Mouse (Mus musculus): ENCODE data around the gene Bmx. TPM values are rescaled to one million over a fixed set of nuclear protein-coding genes. Genes with fewer than 3 reads are reported as not detected.

Gene Bmx
- 1 to 10 TPM in 2 of 4 experiments, under 1 TPM in 2; 0.80 to 1.8 (median 1.1) TPM for total RNA-seq (2022)

- DNase-seq (ENCODE audit: low spot score in 2 of 2): no peak
Observed at GRCm38 (mm10) chrX:164258057-164258456, at the start of gene Bmx. Gene Bmx, minus strand, starts transcription at chrX:164258193.

GRCm38 (mm10) chrX:164306250-164306649 lies 48.3 kb upstream of the Bmx start:
- DNase-seq (ENCODE audit: low spot score in 2 of 2): no peak

GRCm38 (mm10) chrX:164291147-164291546 lies 33.2 kb upstream of the Bmx start:
- DNase-seq (ENCODE audit: low spot score in 2 of 2): no peak

- DNase-seq (ENCODE audit: low spot score in 2 of 2): peak in 1 of 2 experiments; percentile 7
Observed at GRCm38 (mm10) chrX:164287077-164287476, 29.1 kb upstream of the Bmx start.

- DNase-seq (ENCODE audit: low spot score in 2 of 2): no peak
Observed at GRCm38 (mm10) chrX:164283808-164284207, 25.8 kb upstream of the Bmx start.

- DNase-seq (ENCODE audit: low spot score in 2 of 2): no peak
Observed at GRCm38 (mm10) chrX:164280918-164281647, 23.1 kb upstream of the Bmx start.

GRCm38 (mm10) chrX:164275536-164275935 lies 17.5 kb upstream of the Bmx start:
- no peak for DNase-seq (ENCODE audit: low spot score in 2 of 2)

- DNase-seq (ENCODE audit: low spot score in 2 of 2): no peak
Observed at GRCm38 (mm10) chrX:164270603-164271002, 12.6 kb upstream of the Bmx start.

- DNase-seq (ENCODE audit: low spot score in 2 of 2): peak; percentile 7 to 39
Observed at GRCm38 (mm10) chrX:164269285-164269761, 11.3 kb upstream of the Bmx start, which contains the start of gene Pir. Gene Pir, plus strand, starts transcription at chrX:164269371.

- DNase-seq (ENCODE audit: low spot score in 2 of 2): no peak
Observed at GRCm38 (mm10) chrX:164264861-164265260, 6.9 kb upstream of the Bmx start.

- DNase-seq (ENCODE audit: low spot score in 2 of 2): no peak
Observed at GRCm38 (mm10) chrX:164262286-164262685, 4.3 kb upstream of the Bmx start.

GRCm38 (mm10) chrX:164258662-164259061 lies 669 bp upstream of the Bmx start:
- no peak for DNase-seq (ENCODE audit: low spot score in 2 of 2)

GRCm38 (mm10) chrX:164256527-164256926 lies 1.5 kb downstream of the Bmx start:
- DNase-seq (ENCODE audit: low spot score in 2 of 2): no peak

- DNase-seq (ENCODE audit: low spot score in 2 of 2): no peak
Observed at GRCm38 (mm10) chrX:164246722-164247121, 11.3 kb downstream of the Bmx start.

- DNase-seq (ENCODE audit: low spot score in 2 of 2): no peak
Observed at GRCm38 (mm10) chrX:164245714-164246113, 12.3 kb downstream of the Bmx start.

GRCm38 (mm10) chrX:164233380-164233779 lies 24.6 kb downstream of the Bmx start:
- no peak for DNase-seq (ENCODE audit: low spot score in 2 of 2)

GRCm38 (mm10) chrX:164221989-164222388 lies 36.0 kb downstream of the Bmx start:
- no peak for DNase-seq (ENCODE audit: low spot score in 2 of 2)

- no peak for DNase-seq (ENCODE audit: low spot score in 2 of 2)
Observed at GRCm38 (mm10) chrX:164200547-164200946, 57.4 kb downstream of the Bmx start.

GRCm38 (mm10) chrX:164197679-164198078 lies 60.3 kb downstream of the Bmx start:
- no peak for DNase-seq (ENCODE audit: low spot score in 2 of 2)

- DNase-seq (ENCODE audit: low spot score in 2 of 2): no peak
Observed at GRCm38 (mm10) chrX:164189880-164190279, 68.1 kb downstream of the Bmx start.

- DNase-seq (ENCODE audit: low spot score in 2 of 2): peak; percentile 12 to 30
Observed at GRCm38 (mm10) chrX:164183844-164184243, 74.1 kb downstream of the Bmx start.

- DNase-seq (ENCODE audit: low spot score in 2 of 2): peak; percentile 17 to 44
Observed at GRCm38 (mm10) chrX:164179746-164180145, 78.2 kb downstream of the Bmx start.

GRCm38 (mm10) chrX:164178856-164179255 lies 79.1 kb downstream of the Bmx start:
- no peak for DNase-seq (ENCODE audit: low spot score in 2 of 2)
